Mouse (Mus musculus) small intestine, adult 2 months (tissue): Measurements from ENCODE around the gene Npas3.

Source experiments
- CTCF ChIP-seq: fragments of 200-500 bp; IDR thresholded peaks from 2 replicates; pipeline ENCODE4 v1.5.1; 2012; ENCODE audit warnings: low read depth, mild to moderate bottlenecking, control low read depth, inconsistent platforms, low read length, moderate library complexity, mixed read lengths; ENCODE audit not compliant: insufficient replicate concordance, insufficient read length; ENCODE audit errors: extremely low read depth
- POLR2A ChIP-seq: fragments of 200-500 bp; IDR thresholded peaks from 2 replicates; pipeline ENCODE4 v1.6.1; 2012; ENCODE audit warnings: low read depth, mild to moderate bottlenecking, control low read depth, inconsistent platforms, low read length, moderate library complexity

- TF ChIP-seq POLR2A (no peak), CTCF (no peak)
Observed at GRCm38 (mm10) chr12:53910192-53910591, 661.7 kb downstream of the Npas3 start.
